Mouse (Mus musculus) Patski (cell line): ENCODE measurements around the gene Snx7. TPM values are rescaled to one million over a fixed set of nuclear protein-coding genes. Genes with fewer than 3 reads are reported as not detected.
A peak's percentile ranks its signal among the peaks of the same experiment; 100 is the strongest.

Experiments
- ATAC-seq: fragments of 100-300 bp; one replicate; pipeline ENCODE4 v1.8.0; 2021
- CTCF ChIA-PET: fragments of 350-600 bp; sonication (Branson Sonifier 250); formaldehyde crosslinking; loops from one replicate; lab custom pipeline; 2022; ENCODE audit warnings: inconsistent platforms; lab: Charles Lee
- POLR2A ChIA-PET: fragments of 350-600 bp; sonication (Branson Sonifier 250); formaldehyde crosslinking; loops from one replicate; lab custom pipeline; 2022; ENCODE audit warnings: antibody characterized with exemption, inconsistent platforms; lab: Charles Lee
- DNase-seq: peaks from one replicate; pipeline ENCODE4 v3.0.0-alpha.2; 2011; ENCODE audit warnings: low read depth, low spot score
- H3K27me3 ChIP-seq: fragments of 371-371 bp; one replicate; pipeline ENCODE4 v1.5.1; 2021
- CTCF ChIP-seq: fragments of 100-300 bp; IDR thresholded peaks from one replicate; pipeline ENCODE4 v1.5.1; 2021
- in situ Hi-C: fragments of 300-500 bp; cut with MboI; formaldehyde crosslinking; loops from 3 replicates; pipeline ENCODE4 v1.11.1; 2018; ENCODE audit warnings: low pct_unique_long_range_greater_than_20kb, mixed read lengths
- polyA plus RNA-seq: library from polyadenylated mRNA; unstranded; gene quantifications from one replicate; pipeline ENCODE4 v1.2.3, GENCODE M21; 2021

The Snx7 gene
- polyA plus RNA-seq, 1 experiment from 2014 or later: 58.4 TPM

GRCm38 (mm10) chr3:117787247-117787646 lies 81.5 kb downstream of the Snx7 start:
- CTCF ChIA-PET: interaction anchor here (1.1 to 1.5 kb wide), 2 partner anchors 9 to 13 kb away, joined by 3 to 6 read pairs; no protein-coding TSS in a partner anchor
- in situ Hi-C loops: no loop called here
- TF ChIP-seq CTCF: no peak
- no peaks in the 10 kb centered on the region for H3K27me3 ChIP-seq
- DNase-seq (no peak), ATAC-seq (no peak)
- POLR2A ChIA-PET: no interaction called here

GRCm38 (mm10) chr3:117752151-117752757 lies 116.5 kb downstream of the Snx7 start:
- ChIA-PET CTCF (interaction anchor here (0.7 to 2.2 kb wide), 3 partner anchors 10 to 16 kb away, joined by 4 to 8 read pairs (median 5); no protein-coding TSS in a partner anchor), POLR2A (no interaction called here)
- no peaks in the 10 kb centered on the region for H3K27me3 ChIP-seq
- ATAC-seq: no peak
- DNase-seq: no peak
- no peak for TF ChIP-seq CTCF
- in situ Hi-C loops: no loop called here

- TF ChIP-seq CTCF: peak; percentile 68
- no peaks in the 10 kb centered on the region for H3K27me3 ChIP-seq
- DNase-seq (no peak), ATAC-seq (no peak)
- POLR2A ChIA-PET: no interaction called here
- CTCF ChIA-PET: interaction anchor here (0.6 to 2.2 kb wide), 4 partner anchors 11 to 113 kb away, joined by 3 to 8 read pairs (median 4); no protein-coding TSS in a partner anchor
- in situ Hi-C loops: no loop called here
Observed at GRCm38 (mm10) chr3:117751665-117752064, 117.1 kb downstream of the Snx7 start.

GRCm38 (mm10) chr3:117749256-117749655 lies 119.5 kb downstream of the Snx7 start:
- DNase-seq: no peak
- ChIA-PET CTCF (no interaction called here), POLR2A (no interaction called here)
- no peak for TF ChIP-seq CTCF
- ATAC-seq: no peak
- in situ Hi-C loops: no loop called here
- no peaks in the 10 kb centered on the region for H3K27me3 ChIP-seq

GRCm38 (mm10) chr3:117739760-117740159 lies 129.0 kb downstream of the Snx7 start:
- H3K27me3 ChIP-seq: no peaks in the 10 kb centered on the region
- CTCF ChIA-PET: no interaction called here
- TF ChIP-seq CTCF: no peak
- no peak for DNase-seq
- ATAC-seq: no peak
- POLR2A ChIA-PET: no interaction called here
- in situ Hi-C loops: no loop called here

- H3K27me3 ChIP-seq: no peaks in the 10 kb centered on the region
- POLR2A ChIA-PET: no interaction called here
- CTCF ChIA-PET: no interaction called here
- in situ Hi-C loops: no loop called here
- ATAC-seq (no peak), DNase-seq (no peak)
- no peak for TF ChIP-seq CTCF
Observed at GRCm38 (mm10) chr3:117732661-117733060, 136.1 kb downstream of the Snx7 start.
